Mouse (Mus musculus) MEL (cell line): ENCODE measurements around the gene Dohh. TPM values are rescaled to one million over a fixed set of nuclear protein-coding genes. Genes with fewer than 3 reads are reported as not detected.
A peak's percentile ranks its signal among the peaks of the same experiment; 100 is the strongest.

Source experiments
- DNase-seq: peaks from one replicate; pipeline ENCODE4 v3.0.0; 2011; ENCODE audit warnings: low read depth, low spot score
- H3K27ac ChIP-seq: 2 replicates; pipeline ENCODE4 v1.5.1; 2012; ENCODE audit warnings: low read depth, mild to moderate bottlenecking, control low read depth, low read length, moderate library complexity; ENCODE audit not compliant: control insufficient read depth
- H3K27me3 ChIP-seq, 2 experiments: fragments of 150-350 bp in 1 of 2; sonication (generic) in 1 of 2; 2 replicates each; pipeline ENCODE4 v1.6.1; 2012; ENCODE audit warnings: low read length in 2 of 2, mild to moderate bottlenecking in 2 of 2, improper control_type of control experiment in 1 of 2, moderate library complexity in 1 of 2; ENCODE audit not compliant: insufficient read depth in 2 of 2, control insufficient read depth in 1 of 2
- H3K36me3 ChIP-seq, 2 experiments: 2 replicates each; pipeline ENCODE4 v1.6.1; 2012 to 2014; ENCODE audit warnings: low read length in 2 of 2, improper control_type of control experiment in 1 of 2, inconsistent platforms in 1 of 2, mild to moderate bottlenecking in 1 of 2; ENCODE audit not compliant: insufficient read depth in 2 of 2, control insufficient read depth in 1 of 2
- H3K4me1 ChIP-seq, 2 experiments: fragments of 150-350 bp in 1 of 2; sonication (generic) in 1 of 2; 2 replicates each; pipeline ENCODE4 v1.6.1; 2012; ENCODE audit warnings: low read length in 2 of 2, improper control_type of control experiment in 1 of 2, mild to moderate bottlenecking in 1 of 2; ENCODE audit not compliant: insufficient read depth in 2 of 2, control insufficient read depth in 1 of 2
- H3K4me3 ChIP-seq, 2 experiments: fragments of 150-350 bp in 1 of 2; sonication (generic) in 1 of 2; 2 replicates each; pipeline ENCODE4 v1.5.1; 2012; ENCODE audit warnings: low read depth in 2 of 2, low read length in 2 of 2, mild to moderate bottlenecking in 2 of 2, moderate library complexity in 2 of 2, control low read depth in 1 of 2, improper control_type of control experiment in 1 of 2; ENCODE audit not compliant: control insufficient read depth in 1 of 2, insufficient read depth in 1 of 2
- H3K79me2 ChIP-seq: 2 replicates; pipeline ENCODE4 v1.6.1; 2012; ENCODE audit warnings: mild to moderate bottlenecking, low read length, moderate library complexity; ENCODE audit not compliant: control insufficient read depth, poor library complexity, insufficient read depth
- H3K9ac ChIP-seq: 2 replicates; pipeline ENCODE4 v1.6.1; 2012; ENCODE audit warnings: low read depth, mild to moderate bottlenecking, control low read depth, low read length, moderate library complexity; ENCODE audit not compliant: control insufficient read depth, poor library complexity, severe bottlenecking
- H3K9me3 ChIP-seq: fragments of 150-350 bp; sonication (generic); replicated peaks from 2 replicates; pipeline ENCODE4 v1.6.1; 2012; ENCODE audit warnings: mild to moderate bottlenecking, low read length, improper control_type of control experiment, moderate library complexity; ENCODE audit not compliant: insufficient read depth
- BHLHE40 ChIP-seq: IDR thresholded peaks from 2 replicates; pipeline ENCODE4 v1.6.1; 2012; ENCODE audit warnings: low read depth, mild to moderate bottlenecking, inconsistent platforms, low read length, improper control_type of control experiment, borderline replicate concordance
- CHD1 ChIP-seq: IDR thresholded peaks from 2 replicates; pipeline ENCODE4 v1.6.1; 2012; ENCODE audit warnings: low read depth, mild to moderate bottlenecking, inconsistent platforms, low read length, improper control_type of control experiment
- CHD2 ChIP-seq: IDR thresholded peaks from 2 replicates; pipeline ENCODE4 v1.6.1; 2011; ENCODE audit warnings: low read length, improper control_type of control experiment
- CTCF ChIP-seq, 3 experiments: IDR thresholded peaks in 2 of 3; conservative IDR thresholded peaks in 1 of 3; 2 replicates each; pipeline ENCODE4 v1.5.1; 2011 to 2012; ENCODE audit warnings: low read length in 3 of 3, low read depth in 2 of 3, mild to moderate bottlenecking in 2 of 3, improper control_type of control experiment in 1 of 3, inconsistent platforms in 1 of 3, mixed read lengths in 1 of 3, moderate library complexity in 1 of 3; ENCODE audit not compliant: control insufficient read depth in 1 of 3, insufficient read depth in 1 of 3, poor library complexity in 1 of 3, severe bottlenecking in 1 of 3
- ELF1 ChIP-seq: IDR thresholded peaks from 2 replicates; pipeline ENCODE4 v1.6.1; 2014; ENCODE audit warnings: low read depth, mild to moderate bottlenecking, inconsistent platforms, low read length, improper control_type of control experiment, moderate library complexity
- GABPA ChIP-seq: IDR thresholded peaks from 2 replicates; pipeline ENCODE4 v1.6.1; 2012; ENCODE audit warnings: low read depth, mild to moderate bottlenecking, inconsistent platforms, low read length, improper control_type of control experiment, moderate library complexity
- HCFC1 ChIP-seq: IDR thresholded peaks from 2 replicates; pipeline ENCODE4 v1.6.1; 2012; ENCODE audit warnings: low read depth, mild to moderate bottlenecking, inconsistent platforms, low read length, improper control_type of control experiment, moderate library complexity
- MAFK ChIP-seq: IDR thresholded peaks from 2 replicates; pipeline ENCODE4 v1.6.1; 2011; ENCODE audit warnings: low read depth, mild to moderate bottlenecking, low read length, improper control_type of control experiment, borderline replicate concordance
- MAZ ChIP-seq: IDR thresholded peaks from 2 replicates; pipeline ENCODE4 v1.6.1; 2012; ENCODE audit warnings: low read depth, mild to moderate bottlenecking, inconsistent platforms, low read length, improper control_type of control experiment
- MEF2A ChIP-seq: IDR thresholded peaks from 2 replicates; pipeline ENCODE4 v1.6.1; 2014; ENCODE audit warnings: low read depth, mild to moderate bottlenecking, inconsistent platforms, low read length, improper control_type of control experiment; ENCODE audit not compliant: poor library complexity, insufficient replicate concordance, severe bottlenecking; ENCODE audit errors: extremely low read depth
- NRF1 ChIP-seq: IDR thresholded peaks from 2 replicates; pipeline ENCODE4 v1.6.1; 2014; ENCODE audit warnings: low read depth, mild to moderate bottlenecking, inconsistent platforms, low read length, improper control_type of control experiment, moderate library complexity; ENCODE audit not compliant: poor library complexity, insufficient read depth, severe bottlenecking
- POLR2AphosphoS5 ChIP-seq: IDR thresholded peaks from 2 replicates; pipeline ENCODE4 v1.6.1; 2012; ENCODE audit warnings: low read depth, borderline replicate concordance, mild to moderate bottlenecking, inconsistent platforms, low read length, moderate library complexity, mixed read lengths
- RAD21 ChIP-seq: IDR thresholded peaks from 2 replicates; pipeline ENCODE4 v1.6.1; 2011; ENCODE audit warnings: mild to moderate bottlenecking, low read depth, low read length, improper control_type of control experiment
- SIN3A ChIP-seq: IDR thresholded peaks from 2 replicates; pipeline ENCODE4 v1.6.1; 2012; ENCODE audit warnings: low read length, improper control_type of control experiment, inconsistent platforms
- SMC3 ChIP-seq: IDR thresholded peaks from 2 replicates; pipeline ENCODE4 v1.6.1; 2011; ENCODE audit warnings: low read depth, low read length, improper control_type of control experiment
- TBP ChIP-seq: IDR thresholded peaks from 2 replicates; pipeline ENCODE4 v1.8.0; 2011; ENCODE audit warnings: low read depth, low read length, improper control_type of control experiment
- TCF12 ChIP-seq: IDR thresholded peaks from 2 replicates; pipeline ENCODE4 v1.6.1; 2014; ENCODE audit warnings: low read depth, mild to moderate bottlenecking, inconsistent platforms, low read length, improper control_type of control experiment, moderate library complexity
- ZC3H11A ChIP-seq: IDR thresholded peaks from 2 replicates; pipeline ENCODE4 v1.6.1; 2012; ENCODE audit warnings: low read depth, mild to moderate bottlenecking, inconsistent platforms, low read length, improper control_type of control experiment
- polyA plus RNA-seq, 2 experiments: library from polyadenylated mRNA; stranded (reverse) in 1 of 2; unstranded in 1 of 2; fragments of >175 nt in 1 of 2; fragments of >200 nt in 1 of 2; gene quantifications; 2 replicates each; pipeline versions ENCODE4 v1.2.1 to v1.2.4; 2012; ENCODE audit warnings: low replicate concordance in 2 of 2, low read depth in 1 of 2; ENCODE audit not compliant: insufficient read length in 2 of 2, insufficient read depth in 1 of 2, missing spikeins in 1 of 2
- total RNA-seq: library from RNA; depleted of rRNA; stranded (reverse); fragments of 300-350 nt; gene quantifications from 2 replicates; pipeline ENCODE4 v1.2.3, GENCODE M21; 2012

Dohh gene
- total and polyA plus RNA-seq, 3 experiments: 145 to 153 TPM; not detected in 1

- Histone ChIP-seq H3K4me1 (peaks cover 6 to 23% of the 10 kb centered on the region in 2 experiments; a peak in 3 of 4 replicates), H3K79me2 (peaks cover 10% of the 10 kb centered on the region), H3K9me3 (no peaks in the 10 kb centered on the region), H3K27ac (no peak overlapping the region), H3K9ac (no peak overlapping the region), H3K27me3 (no peaks in the 10 kb centered on the region), H3K4me3 (no peak overlapping the region)
- DNase-seq: peak; percentile 73
- TF ChIP-seq TBP: no peak
- peak; percentile 88 to 98 (median 96) for TF ChIP-seq CTCF (IDR thresholded peaks at IDR 0.05 in 2 of 3, conservative IDR thresholded peaks at IDR 0.05 in 1 of 3; ENCODE audit: control insufficient read depth in 1 of 3, insufficient read depth in 1 of 3, low read depth in 2 of 3, low read length in 3 of 3, poor library complexity in 1 of 3, severe bottlenecking in 1 of 3)
- TF ChIP-seq ZC3H11A: peak; percentile 68
- TF ChIP-seq BHLHE40: no peak
- peak; percentile 62 for TF ChIP-seq RAD21
- TF ChIP-seq NRF1: no peak
- TF ChIP-seq CHD1: no peak
- TF ChIP-seq ELF1: no peak
- TF ChIP-seq TCF12: 0 out of 2 replicates have a peak, but pooled peaks have one; percentile 6
- TF ChIP-seq SIN3A: peak; percentile 53; the same call in 1 of the 2 replicates
- peak; percentile 93 for TF ChIP-seq SMC3
- TF ChIP-seq CHD2: no peak
- 0 out of 2 replicates have a peak, but pooled peaks have one; percentile 38 for TF ChIP-seq MAZ
- TF ChIP-seq, all 39 proteins: peak for 7
- peaks cover 0 to 4% of the 10 kb centered on the region in 2 experiments; a peak in 1 of 4 replicates for H3K36me3 ChIP-seq
Observed at GRCm38 (mm10) chr10:81389801-81390677, 5.8 kb downstream of the Dohh start.

- Histone ChIP-seq H3K4me3 (no peak overlapping the region), H3K9me3 (no peaks in the 10 kb centered on the region), H3K4me1 (peaks cover 6 to 17% of the 10 kb centered on the region in 2 experiments; a peak in 3 of 4 replicates), H3K27ac (no peak overlapping the region), H3K9ac (no peak overlapping the region), H3K79me2 (peaks cover 4% of the 10 kb centered on the region; the same call in 1 of the 2 replicates), H3K36me3 (peaks cover 0 to under 1% of the 10 kb centered on the region in 2 experiments; a peak in 1 of 4 replicates), H3K27me3 (no peaks in the 10 kb centered on the region)
- no peak for DNase-seq
- TF ChIP-seq SIN3A (no peak), HCFC1 (no peak), MAZ (no peak), GABPA (no peak), MAFK (no peak), MEF2A (no peak), POLR2AphosphoS5 (no peak), BHLHE40 (no peak), NRF1 (no peak)
Observed at GRCm38 (mm10) chr10:81390678-81390965, 6.4 kb downstream of the Dohh start.
